Mouse (Mus musculus): Measurements from ENCODE around the gene Cblc.

- TF ChIP-seq CTCF (IDR thresholded peaks at IDR 0.05; ENCODE audit: low read depth, low read length) (no peak), POLR2A (IDR thresholded peaks at IDR 0.05; ENCODE audit: extremely low read depth, insufficient read depth, low read length) (no peak)
These were observed 20.9 kb upstream of the Cblc start for GRCm38 (mm10) chr7:19817382-19818105.
